Mouse (Mus musculus) adrenal gland, adult 8-10 months (tissue): ENCODE measurements around the gene Hist1h1c. TPM values are rescaled to one million over a fixed set of nuclear protein-coding genes. Genes with fewer than 3 reads are reported as not detected.
"Not testable (repeated sequence)": the region's sequence is repeated elsewhere in the genome, so short reads cannot be mapped to it uniquely, and the experiment has no call there.

Source experiments
- DNase-seq: peaks from one replicate; pipeline ENCODE4 v3.0.0; 2022
- microRNA-seq, 2 experiments: library from miRNA; unstranded; fragments of <30 nt; microRNA quantifications; one replicate each; pipeline ENCODE4 v1.2.0; 2022
- total RNA-seq, 4 experiments: library from RNA; stranded (reverse); gene quantifications; 2 replicates each; pipeline ENCODE4 v1.2.4; 2022

Gene Hist1h1c
- total RNA-seq, 4 experiments from 2014 or later, result 212 to 290 (median 255) TPM

GRCm38 (mm10) chr13:23761871-23762821 lies 23.5 kb downstream of the Hist1h1c start, which contains the start of gene Hist1h3a:
Gene Hist1h3a, minus strand, starts transcription at chr13:23762386.
- DNase-seq, result peak; percentile 67

- no peak for DNase-seq
These were observed 24.6 kb downstream of the Hist1h1c start for GRCm38 (mm10) chr13:23763242-23763585.

GRCm38 (mm10) chr13:23763586-23764323 lies 25.1 kb downstream of the Hist1h1c start, which contains the start of gene Hist1h1a:
Gene Hist1h1a, plus strand, starts transcription at chr13:23763666.
- peak; percentile 75 for DNase-seq

- no peak for DNase-seq
These were observed 25.9 kb downstream of the Hist1h1c start for GRCm38 (mm10) chr13:23764324-23765171.

- no peak for DNase-seq
These were observed 26.5 kb downstream of the Hist1h1c start for GRCm38 (mm10) chr13:23765172-23765513.

- peak; percentile 33 for DNase-seq
These were observed 28.2 kb downstream of the Hist1h1c start for GRCm38 (mm10) chr13:23766772-23767171.

GRCm38 (mm10) chr13:23768834-23769397 lies 30.3 kb downstream of the Hist1h1c start:
- no peak for DNase-seq

GRCm38 (mm10) chr13:23769613-23770012 lies 31.0 kb downstream of the Hist1h1c start, which contains the start of gene Trim38:
Gene Trim38, plus strand, starts transcription at chr13:23769913.
- not testable (repeated sequence) for DNase-seq

GRCm38 (mm10) chr13:23772561-23773313 lies 34.1 kb downstream of the Hist1h1c start:
- DNase-seq, result no peak

- no peak for DNase-seq
These were observed 39.7 kb downstream of the Hist1h1c start for GRCm38 (mm10) chr13:23778339-23778738.

GRCm38 (mm10) chr13:23779025-23779424 lies 40.4 kb downstream of the Hist1h1c start:
- no peak for DNase-seq

Small RNA genes lying within 50 kb of the gene (microRNA-seq; reads per million reads assigned to microRNA genes)
- 0 reads per million in 2 experiments for gene Gm44314
- gene Gm44484, result 0 reads per million in 2 experiments

Other genes with a start within 250 kb of the Hist1h1c start
- not detected for gene Btn2a2, start 250.0 kb upstream of the Hist1h1c start, total RNA-seq
- 100 to 1,000 TPM; 381 to 523 (median 406) TPM for gene Hist1h4h, start 207.8 kb upstream of the Hist1h1c start, total RNA-seq
- 10 to 100 TPM in 3 of 4 experiments, 1 to 10 TPM in 1; 8.2 to 20.8 (median 16.2) TPM for gene Hist1h2af, start 204.9 kb upstream of the Hist1h1c start, total RNA-seq
- gene Hist1h3g, start 203.4 kb upstream of the Hist1h1c start, total RNA-seq, result 1 to 10 TPM; 3.2 to 5.6 (median 4.7) TPM
- 1 to 10 TPM; 2.2 to 3.4 (median 2.9) TPM for gene Hist1h2bh, start 195.4 kb upstream of the Hist1h1c start, total RNA-seq
- 10 to 100 TPM; 16.8 to 22.6 (median 20.7) TPM for gene Hist1h3f, start 194.8 kb upstream of the Hist1h1c start, total RNA-seq
- gene Hist1h4f, start 187.2 kb upstream of the Hist1h1c start, total RNA-seq, result 10 to 100 TPM; 54.2 to 65.8 (median 58.8) TPM
- 1 to 10 TPM; 2.2 to 3.9 (median 3.1) TPM for gene Hist1h1d, start 185.5 kb upstream of the Hist1h1c start, total RNA-seq
- 10 to 100 TPM; 48.1 to 62.5 (median 53.5) TPM for gene Hist1h3e, start 176.4 kb upstream of the Hist1h1c start, total RNA-seq
- 1 to 10 TPM; 4.5 to 9.9 (median 6.6) TPM for gene Hist1h2ae, start 167.6 kb upstream of the Hist1h1c start, total RNA-seq
- 10 to 100 TPM; 55.2 to 81.2 (median 75.0) TPM for gene Hist1h2bg, start 167.4 kb upstream of the Hist1h1c start, total RNA-seq
- gene Hist1h2bf, start 164.6 kb upstream of the Hist1h1c start, total RNA-seq, result 10 to 100 TPM; 18.7 to 29.5 (median 23.2) TPM
- gene Hist1h2ad, start 164.4 kb upstream of the Hist1h1c start, total RNA-seq, result 1 to 10 TPM; 4.8 to 9.8 (median 5.8) TPM
- 1 to 10 TPM; 2.9 to 4.8 (median 3.3) TPM for gene Hist1h3d, start 163.0 kb upstream of the Hist1h1c start, total RNA-seq
- gene Hist1h4d, start 157.2 kb upstream of the Hist1h1c start, total RNA-seq, result 100 to 1,000 TPM; 116 to 151 (median 145) TPM
- 10 to 100 TPM; 11.0 to 15.5 (median 13.2) TPM for gene Hist1h2be, start 117.7 kb upstream of the Hist1h1c start, total RNA-seq
- 10 to 100 TPM; 61.3 to 77.8 (median 63.8) TPM for gene Hist1h1e, start 116.2 kb upstream of the Hist1h1c start, total RNA-seq
- gene Hist1h2ac, start 54.9 kb upstream of the Hist1h1c start, total RNA-seq, result 1 to 10 TPM; 1.8 to 3.2 (median 2.3) TPM
- 100 to 1,000 TPM; 105 to 176 (median 135) TPM for gene Hist1h2bc, start 54.6 kb upstream of the Hist1h1c start, total RNA-seq
- under 1 TPM in 1 of 4 experiments, not detected in 3; 0.26 TPM for gene Hist1h1t, start 43.0 kb upstream of the Hist1h1c start, total RNA-seq
- gene Hist1h4c, start 40.4 kb upstream of the Hist1h1c start, total RNA-seq, result 10 to 100 TPM; 71.9 to 93.9 (median 88.6) TPM
- 10 to 100 TPM; 27.4 to 41.7 (median 33.5) TPM for gene Hfe, start 28.0 kb upstream of the Hist1h1c start, total RNA-seq
- 10 to 100 TPM in 1 of 4 experiments, 1 to 10 TPM in 3; 4.3 to 10.9 (median 7.4) TPM for gene Hist1h3c, start 6.8 kb downstream of the Hist1h1c start, total RNA-seq
- 10 to 100 TPM; 14.8 to 24.3 (median 20.0) TPM for gene Hist1h2bb, start 7.9 kb downstream of the Hist1h1c start, total RNA-seq
- 10 to 100 TPM; 24.0 to 37.5 (median 29.3) TPM for gene Hist1h2ab, start 12.3 kb downstream of the Hist1h1c start, total RNA-seq
- gene Hist1h3b, start 13.5 kb downstream of the Hist1h1c start, total RNA-seq, result 10 to 100 TPM; 18.1 to 29.8 (median 26.6) TPM
- 100 to 1,000 TPM in 1 of 4 experiments, 10 to 100 TPM in 3; 69.6 to 104 (median 91.8) TPM for gene Hist1h4b, start 18.2 kb downstream of the Hist1h1c start, total RNA-seq
- gene Hist1h4a, start 22.4 kb downstream of the Hist1h1c start, total RNA-seq, result 10 to 100 TPM; 18.1 to 29.1 (median 26.8) TPM
- gene Hist1h3a, start 23.6 kb downstream of the Hist1h1c start, total RNA-seq, result 10 to 100 TPM; 28.7 to 37.4 (median 36.4) TPM
- gene Hist1h1a, start 24.9 kb downstream of the Hist1h1c start, total RNA-seq, result 10 to 100 TPM; 16.7 to 20.1 (median 18.6) TPM
- gene Trim38, start 31.1 kb downstream of the Hist1h1c start, total RNA-seq, result under 1 TPM in 3 of 4 experiments, not detected in 1; 0.24 to 0.48 (median 0.26) TPM
- gene Slc17a2, start 68.2 kb downstream of the Hist1h1c start, total RNA-seq, result under 1 TPM in 1 of 4 experiments, not detected in 3; 0.06 TPM
- gene Slc17a3, start 100.6 kb downstream of the Hist1h1c start, total RNA-seq, result 1 to 10 TPM in 1 of 4 experiments, under 1 TPM in 3; 0.18 to 1.4 (median 0.76) TPM
- not detected for gene Slc17a1, start 128.9 kb downstream of the Hist1h1c start, total RNA-seq
- under 1 TPM in 3 of 4 experiments, not detected in 1; 0.13 to 0.38 (median 0.15) TPM for gene Slc17a4, start 176.2 kb downstream of the Hist1h1c start, total RNA-seq
- not detected for gene Hist1h2ba, start 195.3 kb downstream of the Hist1h1c start, total RNA-seq
- gene Hist1h2aa, start 195.7 kb downstream of the Hist1h1c start, total RNA-seq, result not detected